Mouse (Mus musculus) spleen, embryonic (tissue): ENCODE measurements around the gene Dnm3.

Source experiments
- CTCF ChIA-PET: fragments of 350-600 bp; sonication (Branson Sonifier 250); formaldehyde crosslinking; loops from one replicate; lab custom pipeline; 2022; lab: Charles Lee

Gene Dnm3

DNA sequence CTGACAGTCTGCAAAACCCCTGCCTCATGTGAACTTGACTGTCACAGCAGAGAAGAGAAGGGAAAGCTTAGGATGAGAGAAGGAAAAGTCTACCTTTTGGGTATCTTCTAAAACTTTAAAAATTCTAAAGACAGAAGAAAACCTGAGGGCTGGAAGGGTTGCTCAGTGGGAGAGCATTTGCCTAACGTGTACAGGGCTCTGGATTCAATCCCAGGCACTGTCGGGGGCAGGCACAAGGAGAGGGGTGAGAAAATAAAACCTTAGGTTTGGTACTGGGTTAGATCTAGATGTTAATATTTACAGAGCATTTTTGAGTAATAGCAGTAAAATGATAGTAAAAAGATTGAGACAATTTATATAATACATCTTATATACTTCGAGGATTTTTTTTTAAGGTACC lies 353.4 kb downstream of the Dnm3 start:
- CTCF ChIA-PET = no interaction called here

GRCm38 (mm10) chr1:162121441-162122200 lies 356.2 kb downstream of the Dnm3 start:
- CTCF ChIA-PET = no interaction called here

DNA sequence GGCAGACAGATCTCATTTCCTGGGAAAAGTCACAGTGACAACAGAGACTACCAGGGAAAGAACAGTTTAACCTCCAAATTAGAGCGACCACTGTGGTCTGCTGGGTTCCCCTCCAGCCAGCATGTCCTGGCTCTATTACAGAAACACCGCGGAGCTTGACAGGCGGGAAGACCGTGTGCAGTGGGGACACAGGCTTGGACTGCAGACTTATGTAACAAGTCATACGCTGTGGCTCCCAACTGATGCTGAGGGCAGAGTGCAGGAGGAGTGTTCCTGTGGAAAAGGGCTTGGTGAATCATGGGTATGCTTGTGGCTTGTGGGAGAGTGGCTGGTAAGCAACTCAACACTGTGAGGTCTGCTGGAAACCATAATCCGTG lies 368.4 kb downstream of the Dnm3 start:
- CTCF ChIA-PET = no interaction called here

DNA sequence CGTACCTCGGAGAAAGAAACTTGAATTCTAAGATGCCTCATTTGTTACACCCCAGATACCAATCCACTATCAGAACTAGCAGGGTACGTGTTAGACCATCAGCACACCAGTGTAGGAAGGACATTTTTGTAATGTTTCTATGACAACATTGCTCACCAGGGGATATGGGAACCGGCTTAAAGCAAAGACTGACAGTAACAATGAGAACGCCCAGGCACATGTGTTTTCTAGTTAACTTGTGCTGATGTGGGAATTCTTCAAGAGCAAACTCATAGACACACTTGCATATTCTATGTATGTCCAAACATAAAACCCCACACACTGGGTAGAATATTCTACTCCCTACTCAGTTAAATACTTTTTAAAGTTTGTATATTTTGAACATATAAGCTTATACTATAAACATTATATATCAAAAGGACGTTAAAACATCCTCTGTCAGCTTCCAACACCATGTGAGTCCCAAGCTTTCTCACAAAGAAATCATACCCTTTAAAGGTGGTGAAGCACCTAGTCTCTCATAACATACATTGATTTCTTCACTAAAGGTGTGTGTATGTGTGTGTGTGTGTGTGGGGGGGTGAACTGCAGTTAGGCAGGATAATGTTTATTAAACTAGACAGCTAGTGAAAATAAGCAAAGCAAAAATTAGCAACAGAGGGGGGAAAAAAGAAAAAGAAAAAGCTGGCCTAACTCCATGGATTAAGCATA lies 369.0 kb downstream of the Dnm3 start:
- CTCF ChIA-PET = no interaction called here

DNA sequence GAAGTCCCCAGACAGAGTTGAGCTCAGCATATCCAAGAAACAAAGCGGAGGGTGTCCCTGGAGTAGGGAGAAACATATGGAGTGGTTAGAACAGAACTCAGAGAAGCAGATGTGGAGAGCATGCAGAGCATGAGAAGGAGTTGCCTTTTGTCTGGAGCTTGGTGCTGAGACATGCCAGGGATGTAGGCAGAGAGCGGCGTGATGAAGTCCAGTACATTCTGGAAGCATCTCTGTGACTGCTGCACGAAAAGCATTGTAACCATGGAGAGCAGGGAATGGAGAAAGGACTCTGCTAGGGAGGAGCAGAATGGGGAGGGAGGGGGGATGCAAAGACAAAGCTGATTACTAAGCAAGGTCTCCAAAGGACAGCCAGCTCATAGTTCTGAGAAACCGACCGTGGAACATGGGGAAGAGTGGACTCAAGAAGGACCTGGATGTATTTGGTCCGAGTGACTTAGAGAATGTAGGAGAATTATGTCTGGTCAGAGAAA lies 369.6 kb downstream of the Dnm3 start:
- CTCF ChIA-PET = no interaction called here

GRCm38 (mm10) chr1:162107011-162107606 lies 370.7 kb downstream of the Dnm3 start:
- CTCF ChIA-PET = no interaction called here

DNA sequence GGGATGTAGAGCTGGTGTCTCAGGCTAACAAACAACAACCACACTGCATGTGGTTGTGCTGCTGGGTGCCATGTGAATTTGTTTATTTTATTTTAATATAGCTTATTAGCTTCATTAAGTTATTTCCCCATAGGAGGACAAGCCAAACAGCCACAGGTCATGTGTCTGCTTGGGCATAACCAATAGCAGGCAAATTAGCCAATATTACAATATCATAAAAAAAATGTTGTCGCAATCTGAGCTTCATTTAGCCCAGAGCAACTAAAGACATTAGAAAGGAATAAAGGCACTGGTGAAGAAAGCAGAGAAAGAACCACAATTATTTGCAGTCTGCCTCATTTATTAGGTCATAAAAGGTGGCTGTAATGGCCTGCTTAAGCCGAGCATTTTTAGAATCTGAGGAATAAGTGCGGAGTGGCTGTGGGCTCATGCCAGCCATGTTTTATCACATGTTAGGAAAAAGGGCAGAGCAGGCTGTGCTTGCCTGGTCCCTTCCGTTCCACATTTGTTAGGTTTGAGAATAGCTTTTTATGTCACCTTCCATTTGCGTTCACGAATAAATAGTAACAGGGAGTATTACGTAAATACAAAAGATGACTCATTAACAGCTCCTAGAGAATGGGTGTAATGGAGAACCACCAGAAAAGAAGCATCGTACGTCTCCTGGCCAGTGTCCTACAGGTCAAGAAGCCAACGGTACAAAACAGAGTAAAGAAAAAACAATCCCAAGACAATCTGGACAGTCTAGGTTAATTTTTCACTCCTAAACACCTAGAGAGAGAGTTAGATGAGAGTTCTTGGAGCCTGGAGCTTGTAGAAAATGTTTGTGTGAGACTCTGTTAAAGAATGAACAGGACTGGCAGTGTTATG lies 376.6 kb downstream of the Dnm3 start:
- CTCF ChIA-PET = no interaction called here

GRCm38 (mm10) chr1:162100033-162100820 lies 377.6 kb downstream of the Dnm3 start:
- CTCF ChIA-PET = no interaction called here

- CTCF ChIA-PET = interaction anchor here (0.6 kb wide), 1 partner anchor 30 kb away, joined by 3 read pairs; no protein-coding TSS in a partner anchor
Observed at GRCm38 (mm10) chr1:162099203-162099602, 378.6 kb downstream of the Dnm3 start.

GRCm38 (mm10) chr1:162094523-162095272 lies 383.1 kb downstream of the Dnm3 start:
- CTCF ChIA-PET = no interaction called here

- CTCF ChIA-PET = interaction anchor here (0.7 kb wide), 1 partner anchor 581 kb away, joined by 4 read pairs; no protein-coding TSS in a partner anchor
Observed at GRCm38 (mm10) chr1:162093806-162094522, 383.9 kb downstream of the Dnm3 start.

DNA sequence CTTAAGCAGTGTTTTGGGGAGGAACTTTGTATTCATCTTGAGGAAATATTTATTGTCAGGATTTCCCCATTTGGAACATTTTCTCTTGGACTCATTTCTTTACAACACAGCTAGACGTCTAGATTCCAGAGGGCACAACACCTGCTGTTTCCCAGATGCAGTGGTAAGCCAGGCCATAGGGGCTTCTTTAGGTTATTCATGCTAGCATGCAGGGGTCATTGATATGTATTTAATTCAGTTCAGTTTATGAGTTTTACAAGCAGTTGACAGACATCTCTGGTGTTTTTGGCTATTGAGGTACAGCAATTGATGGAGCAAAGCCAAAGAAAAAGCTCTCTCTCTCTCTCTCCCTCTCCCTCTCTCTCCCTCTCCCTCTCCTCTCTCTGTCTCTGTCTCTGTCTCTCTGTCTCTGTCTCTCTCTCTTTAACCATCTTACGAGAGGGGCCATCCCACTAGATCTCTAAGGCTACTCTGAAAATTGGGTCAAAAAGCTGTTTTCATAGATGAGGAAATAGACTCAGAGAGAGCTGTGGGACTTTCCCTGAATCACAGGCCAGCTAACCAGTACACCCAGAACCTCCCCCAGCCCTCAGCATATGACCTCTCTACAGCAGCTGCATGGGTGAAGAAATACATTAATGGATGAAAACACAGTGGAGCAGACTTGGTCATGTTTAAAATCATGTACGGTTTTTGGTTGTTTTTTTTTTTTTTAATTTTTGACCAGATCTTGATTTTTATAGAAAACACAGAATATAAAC lies 384.8 kb downstream of the Dnm3 start:
- CTCF ChIA-PET = interaction anchor here (0.7 kb wide), 2 partner anchors 117 to 580 kb away, joined by 3 to 4 read pairs; no protein-coding TSS in a partner anchor

- CTCF ChIA-PET = interaction anchor here (0.7 kb wide), 1 partner anchor 116 kb away, joined by 3 read pairs; no protein-coding TSS in a partner anchor
Observed at GRCm38 (mm10) chr1:162092401-162092800, 385.4 kb downstream of the Dnm3 start.

GRCm38 (mm10) chr1:162083886-162084478 lies 393.9 kb downstream of the Dnm3 start:
- CTCF ChIA-PET = no interaction called here

- CTCF ChIA-PET = no interaction called here
Observed at GRCm38 (mm10) chr1:162083354-162083753, 394.5 kb downstream of the Dnm3 start.

DNA sequence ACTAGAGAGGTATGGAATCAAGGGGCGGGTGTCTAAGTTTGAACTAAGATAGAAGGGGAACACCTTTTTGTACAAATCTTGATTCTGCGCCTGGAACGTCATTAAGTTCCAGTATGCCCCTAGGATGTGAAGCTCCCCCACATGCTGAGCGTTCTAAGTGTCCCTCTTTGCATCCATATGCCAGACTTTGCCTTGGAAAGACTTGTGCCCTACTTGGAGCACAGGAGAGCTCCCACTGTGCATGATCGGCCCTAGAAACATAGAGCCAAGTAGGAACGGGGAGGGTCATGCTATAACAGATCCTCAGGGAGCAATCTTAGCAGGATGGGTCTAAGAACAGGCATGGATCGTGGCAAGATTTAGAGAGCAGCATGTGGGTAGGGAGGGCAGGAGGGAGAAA lies 395.1 kb downstream of the Dnm3 start:
- CTCF ChIA-PET = no interaction called here

DNA sequence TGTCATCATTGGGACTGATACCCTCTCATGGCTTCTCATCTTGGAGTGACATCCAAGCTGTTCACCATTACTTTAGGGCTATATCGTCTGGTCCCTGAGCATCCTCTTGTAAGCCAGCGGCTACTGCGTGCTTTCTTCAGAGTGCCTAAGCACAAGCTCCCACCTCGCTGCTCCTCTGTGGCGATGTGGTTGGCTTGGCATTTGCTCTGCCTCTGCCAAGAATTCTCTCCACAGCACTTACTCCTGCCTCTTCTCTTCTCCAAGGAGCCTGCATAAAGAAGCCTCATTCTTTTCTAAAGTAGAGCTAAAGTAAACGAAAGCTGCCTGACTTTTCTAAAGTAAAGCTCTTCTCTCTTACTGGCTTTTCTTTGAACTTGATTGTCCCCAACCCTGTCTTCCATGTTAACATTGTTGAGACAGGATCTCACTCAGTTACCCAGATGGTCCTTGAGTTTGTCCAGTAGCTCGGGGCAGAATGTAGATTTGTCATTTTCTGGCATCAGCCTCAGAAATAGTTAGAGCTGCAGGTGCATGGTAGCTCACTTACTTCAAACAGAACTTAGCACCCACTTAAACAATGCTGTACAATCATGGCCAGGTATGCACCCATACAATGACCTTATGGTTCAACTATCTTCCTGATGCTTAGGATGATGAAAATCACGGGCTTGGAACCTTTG lies 396.0 kb downstream of the Dnm3 start:
- CTCF ChIA-PET = no interaction called here
